Mouse (Mus musculus) ES-Bruce4 (cell line): ENCODE data around the gene Cphx1.
"Not testable (repeated sequence)": the region's sequence is repeated elsewhere in the genome, so short reads cannot be mapped to it uniquely, and the experiment has no call there.

Source experiments
- CTCF ChIP-seq: IDR thresholded peaks from one replicate; pipeline ENCODE4 v1.8.1; 2011; ENCODE audit warnings: low read depth, low read length
- EP300 ChIP-seq: IDR thresholded peaks from 2 replicates; pipeline ENCODE4 v1.6.1; 2011; ENCODE audit warnings: low read depth, low read length; ENCODE audit not compliant: insufficient read depth

DNA sequence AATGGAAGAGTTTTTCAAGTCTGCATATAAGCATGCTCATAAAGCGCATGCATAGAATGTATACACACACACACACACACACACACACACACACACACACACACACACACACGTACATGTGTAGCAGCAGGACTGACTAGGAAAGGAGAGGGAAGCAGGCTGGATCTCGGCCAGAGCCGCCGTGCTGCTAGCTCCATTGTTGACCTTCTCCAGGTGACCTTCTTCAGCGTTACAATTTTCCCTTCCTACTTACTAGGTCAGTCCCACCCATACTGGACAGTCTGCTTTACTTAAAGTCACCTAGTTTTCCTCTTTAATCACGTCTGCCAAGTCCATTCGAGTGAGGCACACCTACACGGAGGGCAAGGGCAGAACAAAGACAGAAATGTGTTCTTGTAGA lies 43.8 kb downstream of the Cphx1 start:
- TF ChIP-seq CTCF, EP300: not testable (repeated sequence)
